Mouse (Mus musculus) embryonic stem cell, embryonic (primary cell): Measurements from ENCODE around the gene Fgd2.

ENCODE experiments used
- CTCF ChIA-PET, 4 experiments: fragments of 300-600 bp in 2 of 4; fragments of 350-600 bp in 2 of 4; sonication (Branson Sonifier 250); formaldehyde crosslinking; loops; one replicate each; lab custom pipeline; 2022; ENCODE audit warnings: inconsistent platforms in 2 of 4; lab: Charles Lee
- POLR2A ChIA-PET, 4 experiments: fragments of 300-600 bp in 2 of 4; fragments of 350-600 bp in 2 of 4; sonication (Branson Sonifier 250); formaldehyde crosslinking; loops; one replicate each; lab custom pipeline; 2022; ENCODE audit warnings: antibody characterized with exemption in 4 of 4, inconsistent platforms in 1 of 4; lab: Charles Lee

Fgd2 gene

GRCm38 (mm10) chr17:29326531-29327529, 33.9 kb upstream of the Fgd2 start:
- ChIA-PET CTCF (interaction anchor here in 1 of 4 experiments (0.9 to 1.9 kb wide), 3 partner anchors 34 to 65 kb away, joined by 3 to 4 read pairs (median 3); partner anchors contain the start of gene Fgd2), POLR2A (interaction anchor here in 2 of 4 experiments (0.5 to 1.9 kb wide), 7 partner anchors 12 to 311 kb away, joined by 3 to 8 read pairs (median 3); partner anchors contain the start of gene Mtch1 (in 2 of the 2))

DNA sequence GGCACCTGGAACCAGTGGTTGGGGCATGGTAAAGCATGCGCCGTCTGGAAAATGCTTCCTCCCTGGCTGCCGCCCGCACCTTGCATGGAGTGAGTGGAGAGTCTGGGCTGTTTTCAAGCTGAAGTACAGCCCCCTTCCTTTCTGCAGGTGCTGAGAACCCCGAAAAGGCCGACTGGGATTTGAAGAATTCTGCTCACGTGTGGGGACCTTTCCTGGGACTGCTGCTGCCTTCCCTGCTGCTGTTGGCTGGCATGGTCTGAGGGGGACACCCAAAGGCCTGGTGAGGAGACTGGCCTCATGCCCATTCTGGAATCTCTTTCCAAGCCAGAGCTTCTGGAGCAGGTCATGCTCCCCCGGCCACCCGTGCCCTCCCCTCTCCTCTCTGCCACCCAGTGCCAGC, 33.0 kb upstream of the Fgd2 start:
- CTCF ChIA-PET = interaction anchor here in 2 of 4 experiments (0.7 to 0.9 kb wide), 2 partner anchors 44 to 54 kb away, joined by 4 to 7 read pairs; no protein-coding TSS in a partner anchor
- POLR2A ChIA-PET = interaction anchor here in 1 of 4 experiments (0.6 to 1.9 kb wide), 3 partner anchors 14 to 20 kb away, joined by 3 to 8 read pairs (median 5); partner anchors contain the start of gene Mtch1

GRCm38 (mm10) chr17:29330221-29330620, 30.5 kb upstream of the Fgd2 start:
- ChIA-PET CTCF (interaction anchor here in 1 of 4 experiments (0.9 to 1.1 kb wide), 2 partner anchors 19 to 41 kb away, joined by 3 to 4 read pairs; no protein-coding TSS in a partner anchor), POLR2A (interaction anchor here in 3 of 4 experiments (0.9 to 3.7 kb wide), 6 partner anchors 9 to 145 kb away, joined by 3 to 17 read pairs (median 4); partner anchors contain the start of gene Mtch1 (in 1 of the 3))

DNA sequence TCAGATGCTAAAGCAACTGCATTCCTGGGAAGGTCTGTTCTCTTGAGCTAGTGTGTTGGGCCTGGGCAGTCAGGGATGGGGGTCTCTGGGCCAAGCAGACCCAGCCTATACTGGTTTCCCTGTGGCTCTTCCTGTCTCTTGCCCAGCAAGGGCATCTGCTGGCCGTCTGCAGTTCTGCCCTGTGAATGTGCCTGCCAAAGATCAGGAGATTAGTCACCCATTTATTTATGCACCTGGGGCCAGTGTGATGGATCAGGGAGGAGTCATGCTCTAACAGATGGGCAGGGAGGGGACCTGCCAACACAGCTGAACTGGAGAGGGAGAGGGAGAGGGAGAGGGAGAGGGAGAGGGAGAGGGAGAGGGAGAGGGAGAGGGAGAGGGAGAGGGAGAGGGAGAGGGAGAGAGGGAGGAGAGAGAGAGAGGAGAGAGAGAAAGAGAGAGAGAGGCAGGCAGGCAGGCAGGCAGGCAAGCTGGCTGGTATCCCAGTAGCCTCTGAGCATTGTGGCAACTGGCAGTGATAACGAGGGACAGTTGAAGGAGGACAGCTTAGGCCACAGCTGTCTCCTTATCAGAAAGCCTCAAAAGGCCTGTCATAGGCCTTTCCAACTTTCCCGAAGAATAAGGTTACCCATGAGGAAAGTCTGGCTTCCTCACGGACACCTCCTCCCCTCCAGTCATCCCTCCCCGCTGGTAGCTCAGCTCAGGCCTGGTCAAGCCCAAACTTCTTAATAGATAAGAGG, 29.9 kb upstream of the Fgd2 start:
- ChIA-PET POLR2A (interaction anchor here in 3 of 4 experiments (0.6 to 3.7 kb wide), 9 partner anchors 9 to 145 kb away, joined by 3 to 17 read pairs (median 4); partner anchors contain the start of genes BC004004 (in 1 of the 3) and Mtch1 (in 1 of the 3)), CTCF (interaction anchor here in 3 of 4 experiments (0.9 to 1.1 kb wide), 3 partner anchors 20 to 40 kb away, joined by 3 to 4 read pairs (median 3); partner anchors contain the start of gene Fgd2 (in 1 of the 3))

DNA sequence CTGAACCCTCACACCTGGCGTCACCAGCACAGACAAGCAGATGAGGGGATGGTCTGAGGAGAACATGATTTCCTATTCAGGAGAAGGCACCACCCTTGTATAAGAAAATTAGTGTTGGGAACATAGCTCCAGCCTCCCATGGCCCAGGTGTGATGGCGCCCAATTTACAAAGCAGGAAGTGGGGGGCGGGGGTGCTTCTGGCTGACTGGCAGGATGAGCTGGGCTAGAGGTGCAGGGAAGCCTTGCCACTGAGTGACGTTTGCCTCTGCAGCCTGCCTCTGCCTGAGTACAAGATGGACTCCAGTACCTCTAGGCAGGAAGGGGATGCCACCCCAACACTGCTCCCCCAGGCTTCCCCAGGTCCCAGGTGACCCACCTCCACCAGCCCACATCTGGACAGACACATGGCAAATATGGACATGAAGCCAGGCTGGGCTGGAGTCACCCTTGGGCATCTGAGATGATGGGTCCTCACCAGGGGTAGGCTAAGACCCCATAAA, 28.5 kb upstream of the Fgd2 start:
- ChIA-PET CTCF (interaction anchor here in 1 of 4 experiments (0.6 kb wide), 1 partner anchor 283 kb away, joined by 5 read pairs; no protein-coding TSS in a partner anchor), POLR2A (interaction anchor here in 2 of 4 experiments (1.6 to 3.2 kb wide), 2 partner anchors 11 to 27 kb away, joined by 3 to 14 read pairs; no protein-coding TSS in a partner anchor)

GRCm38 (mm10) chr17:29336266-29336990, 24.3 kb upstream of the Fgd2 start:
- ChIA-PET CTCF (interaction anchor here in 3 of 4 experiments (0.5 to 3.0 kb wide), 9 partner anchors 25 to 422 kb away, joined by 3 to 17 read pairs (median 3); partner anchors contain the start of gene BC004004 (in 1 of the 3)), POLR2A (interaction anchor here in 2 of 4 experiments (0.5 to 2.0 kb wide), 2 partner anchors 20 to 1179 kb away, joined by 3 to 4 read pairs; no protein-coding TSS in a partner anchor)

DNA sequence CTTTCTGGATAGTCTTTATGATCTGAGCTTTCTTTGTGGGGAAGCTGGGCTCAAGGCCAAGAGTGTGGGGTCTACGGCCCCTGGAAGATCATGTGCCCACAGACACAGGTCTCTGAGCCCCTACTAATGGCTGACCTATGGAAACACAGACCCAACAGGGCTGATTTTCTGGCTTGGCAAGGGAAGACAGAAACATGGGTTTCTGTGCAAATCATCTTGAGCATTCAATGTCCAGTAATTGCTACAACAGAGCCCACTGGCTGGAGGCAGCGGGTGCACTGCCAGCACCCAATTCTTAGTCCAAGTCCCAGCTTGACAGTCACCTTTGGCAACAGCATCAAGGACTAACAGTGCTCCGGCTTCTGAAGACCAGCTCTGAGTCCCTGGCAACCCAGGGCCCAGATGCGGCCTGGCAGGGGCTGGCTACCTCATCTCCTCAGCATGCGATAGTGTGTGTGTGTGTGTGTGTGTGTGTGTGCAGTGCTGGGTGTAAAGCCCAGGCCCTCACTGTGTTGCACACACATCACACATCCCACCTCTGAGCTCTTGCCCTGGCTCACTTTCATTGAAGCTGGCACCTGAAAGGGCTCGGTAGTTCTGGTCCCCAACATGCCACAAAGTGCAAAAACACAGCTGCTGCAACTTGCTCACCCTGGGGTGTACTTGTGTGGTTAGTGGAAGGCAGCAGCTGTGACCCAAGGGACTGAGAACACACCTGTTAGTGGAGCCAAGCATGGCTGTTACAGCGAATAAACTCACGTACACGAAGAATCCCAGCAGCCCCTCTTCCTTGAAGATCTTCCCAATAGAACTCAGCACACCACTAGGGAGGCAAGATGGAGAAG, 22.5 kb upstream of the Fgd2 start:
- POLR2A ChIA-PET = interaction anchor here in 3 of 4 experiments (0.6 to 4.4 kb wide), 9 partner anchors 8 to 794 kb away, joined by 3 to 17 read pairs (median 3); partner anchors contain the start of gene Mtch1 (in 1 of the 3)

GRCm38 (mm10) chr17:29339170-29339768, 21.4 kb upstream of the Fgd2 start:
- POLR2A ChIA-PET = interaction anchor here in 3 of 4 experiments (0.5 to 4.4 kb wide), 16 partner anchors 8 to 635 kb away, joined by 3 to 17 read pairs (median 3); partner anchors contain the start of gene Mtch1 (in 1 of the 3)
- CTCF ChIA-PET = interaction anchor here in 2 of 4 experiments (0.6 to 3.0 kb wide), 6 partner anchors 22 to 209 kb away, joined by 3 to 18 read pairs (median 6); partner anchors contain the start of gene BC004004 (in 1 of the 2)

More for the DNA sequence above, 22.5 kb upstream of the Fgd2 start:
- CTCF ChIA-PET = interaction anchor here in 2 of 4 experiments (1.2 to 3.0 kb wide), 4 partner anchors 23 to 70 kb away, joined by 3 to 17 read pairs (median 6); partner anchors contain the start of gene BC004004 (in 1 of the 2)

DNA sequence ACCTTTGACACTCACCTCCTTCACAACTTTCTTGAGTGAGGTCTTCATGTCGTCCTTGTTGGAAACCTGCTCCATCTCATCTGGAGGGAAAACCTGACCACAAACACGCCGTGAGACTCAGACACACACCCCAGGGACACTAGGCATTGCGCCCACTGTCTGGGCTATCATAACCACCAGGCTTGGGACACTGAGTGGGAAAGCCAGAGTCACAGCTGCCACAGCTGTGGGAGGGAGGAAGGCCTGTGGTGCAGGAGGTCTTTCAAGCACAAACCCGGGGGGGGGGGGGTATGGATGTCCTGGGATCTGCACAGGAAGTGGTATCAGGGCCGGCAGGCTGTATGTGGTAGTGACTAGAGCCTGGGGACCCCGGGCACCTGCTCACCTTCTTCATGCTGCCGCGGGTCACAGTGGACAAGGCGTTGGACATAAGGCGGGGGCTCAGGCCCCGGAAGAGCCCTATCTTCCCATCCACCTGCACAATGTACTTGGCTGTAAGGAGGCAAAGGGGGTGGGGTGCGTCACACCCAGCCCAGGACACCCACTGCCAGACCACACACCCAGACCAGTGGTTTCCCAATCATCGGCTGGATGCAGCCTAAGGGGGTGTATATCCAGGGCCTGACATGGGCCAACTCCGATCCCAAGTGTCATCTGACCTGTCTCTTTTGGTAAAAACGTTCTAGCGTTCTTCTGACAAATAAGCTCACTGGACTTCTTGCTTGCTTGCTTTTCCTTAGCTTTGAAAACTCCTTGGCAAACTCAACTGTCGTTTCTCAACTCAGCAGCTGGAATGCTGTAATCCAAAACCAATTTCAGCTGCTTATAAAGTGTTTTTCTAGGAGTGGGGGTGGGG, 20.1 kb upstream of the Fgd2 start:
- POLR2A ChIA-PET = interaction anchor here in 3 of 4 experiments (0.6 to 4.4 kb wide), 33 partner anchors 8 to 1715 kb away, joined by 3 to 17 read pairs (median 4); partner anchors contain the start of genes BC004004 (in 1 of the 3), Cdkn1a (in 1 of the 3), Fgd2 (in 1 of the 3) and Pi16 (in 1 of the 3)

DNA sequence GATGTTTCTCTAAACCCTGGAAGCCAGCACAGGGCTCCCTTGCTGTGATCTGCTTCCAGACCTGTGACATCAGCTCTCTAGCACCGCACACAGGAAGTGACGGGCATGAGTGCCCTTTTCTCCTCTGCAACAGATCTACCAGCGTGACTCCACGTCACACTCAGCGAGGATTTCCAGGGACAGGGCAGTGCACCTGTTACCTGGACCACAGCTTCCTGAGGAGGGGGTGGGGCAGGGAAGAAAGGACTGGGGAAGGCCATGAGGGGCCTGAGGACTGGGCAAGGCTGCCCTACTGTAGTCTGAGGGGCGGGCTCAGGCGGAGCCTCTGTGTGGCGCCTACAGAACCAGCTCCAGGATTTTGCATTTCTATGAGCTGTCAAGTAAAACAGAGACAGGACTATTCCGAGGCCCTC, 19.1 kb upstream of the Fgd2 start:
- POLR2A ChIA-PET = interaction anchor here in 3 of 4 experiments (0.6 to 4.4 kb wide), 34 partner anchors 10 to 649 kb away, joined by 3 to 17 read pairs (median 4); partner anchors contain the start of genes Fgd2 (in 2 of the 3), BC004004 (in 1 of the 3), Cdkn1a (in 1 of the 3) and Pi16 (in 1 of the 3)
- CTCF ChIA-PET = interaction anchor here (0.6 to 3.0 kb wide), 17 partner anchors 11 to 804 kb away, joined by 3 to 17 read pairs (median 4); no protein-coding TSS in a partner anchor

More for the DNA sequence above, 20.1 kb upstream of the Fgd2 start:
- CTCF ChIA-PET = interaction anchor here (0.6 to 3.0 kb wide), 16 partner anchors 12 to 757 kb away, joined by 3 to 17 read pairs (median 4); partner anchors contain the start of gene BC004004 (in 1 of the 4)

DNA sequence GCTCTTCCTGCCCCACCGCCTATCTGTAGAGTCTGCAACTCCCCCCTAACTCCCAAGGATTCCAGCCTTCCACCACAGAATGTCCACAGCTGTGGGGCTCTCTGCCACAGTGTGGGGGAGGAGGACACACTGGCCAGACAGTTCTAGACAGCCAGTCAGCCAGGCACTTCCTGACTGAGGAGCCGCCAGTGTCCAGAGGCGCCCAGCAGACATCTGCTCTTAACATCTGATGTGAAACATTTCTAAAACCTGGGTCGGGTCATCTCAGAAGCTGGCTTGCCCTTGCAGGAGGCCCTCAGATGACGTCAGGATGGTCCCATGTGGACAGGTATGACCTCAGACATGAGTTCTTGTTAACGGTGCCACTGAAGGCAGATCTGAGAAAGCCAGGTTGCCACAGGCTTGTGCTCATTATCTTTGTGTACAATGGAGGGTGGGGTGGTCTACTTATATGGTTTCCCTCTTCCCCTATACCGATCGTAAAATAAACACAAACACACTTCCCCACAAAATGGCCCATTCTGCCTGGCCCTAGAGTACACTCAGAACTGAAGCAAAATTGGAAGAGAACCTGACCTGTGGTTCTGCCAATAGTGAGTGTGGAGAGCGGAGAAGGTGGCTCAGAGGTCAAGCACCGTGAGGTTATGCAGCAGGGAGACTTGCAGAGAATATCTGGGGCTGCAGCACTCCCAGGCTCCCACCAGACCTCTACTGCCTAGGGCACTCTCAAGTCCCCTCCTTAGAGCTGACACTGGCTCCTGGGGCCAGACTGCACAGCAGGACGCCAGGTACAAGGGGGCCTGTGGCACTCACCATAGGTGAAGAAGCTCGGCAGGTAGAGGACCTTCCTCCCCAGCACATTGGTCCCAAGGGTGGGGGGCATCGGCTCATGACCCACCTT, 18.5 kb upstream of the Fgd2 start:
- CTCF ChIA-PET = interaction anchor here (0.5 to 3.0 kb wide), 15 partner anchors 10 to 805 kb away, joined by 3 to 17 read pairs (median 4); no protein-coding TSS in a partner anchor
- POLR2A ChIA-PET = interaction anchor here in 3 of 4 experiments (0.6 to 2.4 kb wide), 28 partner anchors 11 to 650 kb away, joined by 3 to 10 read pairs (median 4); partner anchors contain the start of genes BC004004 (in 1 of the 3), Cdkn1a (in 1 of the 3), Fgd2 (in 1 of the 3) and Pi16 (in 1 of the 3)

GRCm38 (mm10) chr17:29343241-29343640, 17.5 kb upstream of the Fgd2 start:
- CTCF ChIA-PET = interaction anchor here in 3 of 4 experiments (0.5 to 3.0 kb wide), 3 partner anchors 28 to 515 kb away, joined by 4 to 17 read pairs (median 13); no protein-coding TSS in a partner anchor
- POLR2A ChIA-PET = interaction anchor here in 2 of 4 experiments (0.6 to 2.4 kb wide), 5 partner anchors 12 to 401 kb away, joined by 3 to 9 read pairs (median 4); partner anchors contain the start of gene Fgd2 (in 1 of the 2)
